Mouse (Mus musculus) gastrocnemius, postnatal 10 days (tissue): ENCODE data around the gene Opn4. TPM values are rescaled to one million over a fixed set of nuclear protein-coding genes. Genes with fewer than 3 reads are reported as not detected.

Source experiments
- DNase-seq: peaks from one replicate; pipeline ENCODE4 v3.0.0; 2021; ENCODE audit warnings: mixed read lengths
- total RNA-seq, 2 experiments: library from RNA; stranded (reverse); gene quantifications; 2 replicates each; pipeline ENCODE4 v1.2.3; 2021

The Opn4 gene
- total RNA-seq, 2 experiments from 2014 or later, result not detected

- no peak for DNase-seq
These were observed 38.3 kb downstream of the Opn4 start for GRCm38 (mm10) chr14:34561647-34562046.

- no peak for DNase-seq
These were observed 41.0 kb downstream of the Opn4 start for GRCm38 (mm10) chr14:34558947-34559346.

GRCm38 (mm10) chr14:34555211-34555610 is 44.7 kb downstream of the Opn4 start:
- DNase-seq, result no peak

GRCm38 (mm10) chr14:34554047-34554446 is 45.9 kb downstream of the Opn4 start:
- DNase-seq, result no peak

- no peak for DNase-seq
These were observed 46.5 kb downstream of the Opn4 start for GRCm38 (mm10) chr14:34553470-34553869.

- DNase-seq, result no peak
These were observed 47.7 kb downstream of the Opn4 start for GRCm38 (mm10) chr14:34552226-34552625.

- peak; percentile 86 for DNase-seq
These were observed 50.8 kb downstream of the Opn4 start for GRCm38 (mm10) chr14:34549004-34549671.

- DNase-seq, result peak; percentile 73
These were observed 51.4 kb downstream of the Opn4 start for GRCm38 (mm10) chr14:34548391-34549001.

- DNase-seq, result no peak
These were observed 55.4 kb downstream of the Opn4 start for GRCm38 (mm10) chr14:34544545-34544944.

- DNase-seq, result no peak
These were observed 55.9 kb downstream of the Opn4 start for GRCm38 (mm10) chr14:34544001-34544400.

GRCm38 (mm10) chr14:34543596-34543995 is 56.3 kb downstream of the Opn4 start:
- no peak for DNase-seq

- DNase-seq, result no peak
These were observed 58.0 kb downstream of the Opn4 start for GRCm38 (mm10) chr14:34541896-34542295.

- DNase-seq, result peak; percentile 71
These were observed 59.2 kb downstream of the Opn4 start for GRCm38 (mm10) chr14:34540685-34541162.

Other genes with a start within 250 kb of the Opn4 start
- not detected for gene Fam25c, start 244.7 kb downstream of the Opn4 start, total RNA-seq
- 10 to 100 TPM; 10.2 to 16.9 TPM for gene Sncg, start 225.4 kb downstream of the Opn4 start, total RNA-seq
- gene Mmrn2, start 224.7 kb downstream of the Opn4 start, total RNA-seq, result 10 to 100 TPM; 16.7 to 18.7 TPM
- gene Bmpr1a, start 96.8 kb downstream of the Opn4 start, total RNA-seq, result 100 to 1,000 TPM in 1 of 2 experiments, 10 to 100 TPM in 1; 92.4 to 102 TPM
- not detected for gene 9230112D13Rik, start 77.3 kb downstream of the Opn4 start, total RNA-seq
- 1,000 to 10,000 TPM; 1,336 to 1,359 TPM for gene Ldb3, start 11.5 kb downstream of the Opn4 start, total RNA-seq
- gene Wapl, start 73.8 kb upstream of the Opn4 start, total RNA-seq, result 10 to 100 TPM; 45.7 to 48.3 TPM
- under 1 TPM; 0.23 to 0.32 TPM for gene Grid1, start 220.0 kb upstream of the Opn4 start, total RNA-seq